Mouse (Mus musculus) CD4-positive, CD25-positive, alpha-beta regulatory T cell, adult 4 months (primary cell): ENCODE results near the gene Plekhb2. TPM values are rescaled to one million over a fixed set of nuclear protein-coding genes. Genes with fewer than 3 reads are reported as not detected.

Source experiments
- ATAC-seq: one replicate; pipeline ENCODE4 v1.8.0; 2017
- polyA plus RNA-seq, 2 experiments: library from polyadenylated mRNA; unstranded; fragments of 100-300 nt; shearing (Covaris generic); gene quantifications; one replicate each; pipeline ENCODE4 v1.2.1; 2017

Plekhb2 gene
- 100 to 1,000 TPM; 122 to 127 TPM for polyA plus RNA-seq

GRCm38 (mm10) chr1:34849745-34850342 lies at the start of gene Plekhb2:
Plekhb2 (plus strand) TSS chr1:34849976.
- peak; percentile 58 for ATAC-seq

GRCm38 (mm10) chr1:34801616-34802289 lies 48.0 kb upstream of the Plekhb2 start:
- ATAC-seq: peak; percentile 80

GRCm38 (mm10) chr1:34802290-34802642 lies 47.5 kb upstream of the Plekhb2 start:
- peak; percentile 88 for ATAC-seq

GRCm38 (mm10) chr1:34804863-34805262 lies 44.9 kb upstream of the Plekhb2 start:
- ATAC-seq: no peak

GRCm38 (mm10) chr1:34805931-34806520 lies 43.8 kb upstream of the Plekhb2 start:
- ATAC-seq: no peak

DNA sequence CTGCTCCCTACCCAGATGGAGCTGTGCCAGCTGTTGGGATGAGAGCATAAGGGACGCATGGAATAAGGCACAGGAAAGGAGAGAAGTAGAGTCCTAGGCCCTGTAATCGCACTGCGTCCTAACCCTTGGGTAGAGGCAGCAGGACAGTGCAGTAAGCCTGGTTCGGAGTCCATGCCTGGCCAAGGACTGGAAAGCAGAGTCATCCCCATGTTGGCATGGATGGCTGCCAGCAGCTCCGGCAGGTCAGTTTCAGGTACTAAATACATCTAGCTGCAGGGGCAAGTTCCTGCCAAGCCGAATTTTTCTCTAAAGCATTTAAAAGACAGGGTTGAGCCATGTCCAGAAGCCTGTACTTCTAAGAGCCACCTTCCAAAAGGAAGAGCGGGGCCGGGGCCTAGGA lies 41.3 kb upstream of the Plekhb2 start:
- ATAC-seq: no peak

GRCm38 (mm10) chr1:34810293-34810692 lies 39.5 kb upstream of the Plekhb2 start:
- no peak for ATAC-seq

- no peak for ATAC-seq
Measured at GRCm38 (mm10) chr1:34811035-34811434, 38.7 kb upstream of the Plekhb2 start.

DNA sequence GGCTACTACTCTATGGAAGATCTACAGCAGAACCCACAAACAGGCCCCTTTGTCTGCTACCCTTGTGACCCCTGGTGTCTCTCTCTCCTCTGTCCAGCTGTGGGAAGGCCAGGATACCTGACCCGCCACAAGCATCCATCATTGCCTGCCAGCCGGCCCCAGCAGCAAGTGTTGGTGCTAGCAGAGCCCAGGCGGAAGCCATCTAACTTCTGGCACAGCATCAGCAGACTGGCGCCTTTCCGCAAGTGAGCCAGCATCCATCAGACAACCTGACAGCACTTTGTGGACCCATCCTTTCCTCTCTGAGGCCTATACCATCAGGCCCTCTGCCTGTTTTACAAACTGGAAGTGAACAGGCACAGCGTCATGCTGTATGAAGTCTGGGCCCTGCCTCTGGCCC lies 38.2 kb upstream of the Plekhb2 start:
- ATAC-seq: no peak

DNA sequence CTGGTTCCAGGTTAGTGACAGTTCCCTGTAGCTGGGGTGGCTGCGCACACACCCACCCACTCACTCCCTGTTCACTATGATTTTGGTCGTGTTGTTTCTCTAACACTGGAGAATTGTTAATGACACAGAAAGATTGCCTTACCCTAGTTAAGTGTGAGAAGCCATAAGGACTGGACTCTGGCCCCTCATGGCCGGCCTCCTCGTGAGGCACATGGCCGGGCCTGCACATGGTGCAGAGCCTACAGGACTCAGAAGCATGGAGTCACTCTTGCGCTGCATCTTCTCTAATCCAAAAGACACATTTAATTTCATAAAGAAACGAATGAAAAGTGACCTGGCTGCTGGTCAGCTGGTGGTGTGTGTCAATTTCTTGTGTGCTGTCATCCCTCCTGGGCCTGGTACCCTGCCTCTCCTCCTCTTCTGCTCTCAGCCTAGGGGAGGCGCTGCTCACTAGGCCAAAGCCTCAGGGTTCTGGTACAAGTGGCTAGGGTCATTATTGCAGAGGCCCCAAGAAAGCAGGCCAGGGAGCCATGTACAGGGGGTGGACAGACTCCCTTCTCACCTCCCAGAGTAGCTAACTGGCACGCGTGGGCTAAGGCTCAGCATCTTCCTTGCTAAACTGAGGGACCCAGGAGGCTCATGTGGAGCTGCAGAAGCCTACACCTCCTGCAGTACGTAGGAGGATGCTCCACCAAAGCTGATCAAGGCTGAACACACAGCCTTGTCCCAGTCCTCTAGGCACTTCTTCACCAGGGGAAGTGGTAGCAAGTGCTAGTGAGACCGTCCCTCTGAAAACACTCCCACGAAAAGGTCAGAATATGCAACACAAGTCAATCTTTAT lies 37.1 kb upstream of the Plekhb2 start:
- no peak for ATAC-seq

DNA sequence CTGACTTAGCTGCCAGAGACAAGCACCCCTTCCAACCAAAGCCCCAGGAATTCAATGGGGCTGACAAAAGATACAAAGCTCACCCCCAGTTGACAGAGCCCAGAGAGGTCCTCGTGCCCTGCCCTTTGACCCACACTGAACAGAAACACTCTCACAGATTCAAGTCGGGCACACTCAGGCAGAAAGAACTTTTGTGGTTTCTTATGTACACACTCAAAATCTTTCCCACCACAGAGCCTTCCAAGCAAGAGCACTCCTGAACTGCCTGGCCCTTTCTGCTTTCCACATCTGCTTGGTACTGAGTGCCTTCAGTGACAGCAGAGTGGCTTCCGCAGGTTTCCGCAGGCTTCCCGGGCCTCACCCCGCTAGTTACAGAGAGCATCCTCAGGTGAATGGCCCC lies 33.9 kb upstream of the Plekhb2 start:
- no peak for ATAC-seq

DNA sequence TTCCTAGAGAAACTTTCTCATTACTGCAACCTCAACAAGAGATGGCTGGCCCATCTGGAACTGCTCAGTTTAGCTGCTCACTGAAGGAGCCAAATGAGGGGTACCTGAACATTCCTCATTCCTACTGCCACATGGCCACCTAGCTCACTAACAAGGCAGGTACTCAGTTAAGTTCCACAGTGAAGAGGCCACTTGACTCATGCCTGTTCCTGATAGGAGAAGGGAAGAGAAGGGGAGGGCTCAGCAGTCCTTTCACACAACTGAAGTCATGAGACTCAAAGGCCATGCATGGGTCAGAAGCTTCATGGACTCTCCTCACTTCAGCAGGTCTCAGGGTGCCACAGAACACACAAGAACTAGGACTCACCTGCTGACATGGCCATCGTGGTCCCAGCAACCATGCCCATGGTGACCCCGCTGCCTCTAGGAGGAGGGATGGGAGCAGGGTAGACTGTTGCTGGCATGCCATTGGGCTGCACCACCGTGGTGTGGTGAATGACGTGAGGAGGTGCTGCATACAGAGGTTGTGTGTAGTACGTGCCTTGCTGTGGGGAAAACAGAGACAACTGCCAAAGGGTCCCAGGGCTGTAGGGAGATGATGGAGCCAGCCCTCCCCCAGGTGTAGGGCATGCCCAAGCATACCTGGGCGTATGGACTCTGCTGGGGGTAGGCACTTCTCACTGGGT lies 30.4 kb upstream of the Plekhb2 start:
- no peak for ATAC-seq

GRCm38 (mm10) chr1:34821411-34821810 lies 28.4 kb upstream of the Plekhb2 start:
- no peak for ATAC-seq

DNA sequence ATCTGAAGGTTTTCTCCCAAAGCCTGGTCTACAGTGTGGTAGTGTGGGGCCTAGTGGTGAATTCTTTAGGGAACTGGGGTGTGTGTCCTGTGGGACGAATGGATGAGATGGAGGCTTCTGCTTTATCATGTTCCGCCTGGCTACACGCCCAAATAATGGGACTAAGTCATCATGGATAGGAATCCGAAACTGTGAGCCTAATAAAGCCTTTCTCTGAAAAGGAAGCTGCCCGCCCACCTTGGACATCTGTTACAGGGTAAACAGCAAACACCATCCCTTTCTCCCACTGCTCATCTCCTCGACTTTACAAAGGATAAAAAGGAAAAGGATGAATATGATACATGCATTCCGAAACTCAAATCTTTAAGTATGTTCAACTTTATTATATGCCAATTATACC lies 27.8 kb upstream of the Plekhb2 start:
- ATAC-seq: no peak

GRCm38 (mm10) chr1:34822746-34823145 lies 27.0 kb upstream of the Plekhb2 start:
- no peak for ATAC-seq

DNA sequence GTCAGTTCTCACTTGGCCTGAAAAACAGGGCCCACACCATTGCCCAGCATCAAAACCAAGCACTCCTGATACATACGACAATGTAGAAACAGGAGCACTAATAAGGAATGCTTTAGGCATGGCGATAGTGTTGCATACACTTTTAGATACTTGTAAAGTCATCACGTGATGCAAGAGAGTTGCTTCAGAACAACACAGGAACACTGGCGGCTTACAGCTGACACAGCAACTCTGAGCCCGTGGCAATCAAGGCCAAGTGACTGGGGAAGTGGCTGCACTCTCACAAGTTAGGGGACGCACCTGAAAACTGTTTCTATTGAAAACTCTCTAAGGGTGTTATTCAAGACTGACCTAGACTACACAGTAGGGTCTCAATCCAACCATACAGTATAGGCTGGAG lies 26.4 kb upstream of the Plekhb2 start:
- ATAC-seq: peak; percentile 44

DNA sequence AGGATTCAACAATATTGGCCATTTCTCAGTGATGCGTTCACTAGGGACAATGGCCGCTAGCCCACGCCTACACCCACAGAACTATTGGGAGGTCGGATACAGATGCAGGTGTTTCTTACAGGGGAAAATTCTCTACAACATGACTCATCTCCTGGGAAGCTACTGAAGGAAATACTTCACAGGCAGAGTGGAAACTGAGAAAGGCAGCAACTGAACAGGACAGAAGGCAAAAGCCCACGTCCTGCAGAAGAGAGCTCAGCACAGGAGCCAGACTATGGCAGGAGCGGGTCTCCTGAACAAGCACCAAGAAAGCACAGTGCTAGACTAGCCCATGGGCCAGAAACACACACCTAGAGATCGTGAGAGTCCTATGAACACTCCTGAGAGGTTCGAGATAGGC lies 25.6 kb upstream of the Plekhb2 start:
- ATAC-seq: no peak

DNA sequence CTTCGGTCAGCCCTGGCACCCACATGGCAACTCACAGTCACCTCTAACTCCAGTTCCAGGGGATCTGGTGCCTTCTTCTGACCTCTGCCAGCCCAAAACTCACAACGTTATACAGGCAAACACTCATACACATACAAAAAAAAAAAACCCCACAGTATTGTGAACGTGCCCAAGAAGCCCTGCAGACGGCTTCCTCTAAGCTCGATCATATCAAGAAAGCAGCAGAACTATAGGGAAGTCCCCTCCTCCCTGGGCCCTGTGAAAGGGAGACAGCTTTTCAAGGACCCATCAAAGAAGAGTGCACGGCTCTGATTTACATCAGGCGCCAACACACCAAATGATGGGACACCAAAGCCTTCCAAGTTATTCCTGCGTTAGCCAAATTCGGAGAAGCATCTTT lies 23.9 kb upstream of the Plekhb2 start:
- peak; percentile 81 for ATAC-seq

- no peak for ATAC-seq
Measured at GRCm38 (mm10) chr1:34827900-34828299, 21.9 kb upstream of the Plekhb2 start.

- no peak for ATAC-seq
Measured at GRCm38 (mm10) chr1:34828528-34829294, 21.1 kb upstream of the Plekhb2 start.

DNA sequence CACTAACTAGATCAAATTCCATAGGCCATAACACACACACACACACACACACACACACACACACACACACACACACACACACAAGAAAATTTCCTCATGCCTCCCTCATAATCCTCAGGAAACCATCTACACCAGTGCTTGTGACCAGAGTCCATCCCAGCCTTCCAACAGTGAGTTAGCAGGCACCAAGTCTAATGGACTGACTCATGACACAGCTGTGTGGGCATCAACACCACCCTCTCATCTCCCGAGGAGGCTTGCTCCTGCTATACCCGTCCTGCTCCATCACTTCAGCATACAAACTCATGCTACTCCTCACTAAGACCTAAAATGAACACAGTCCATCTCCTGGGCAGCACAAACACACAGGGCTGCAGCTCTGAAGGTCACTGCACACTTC lies 18.8 kb upstream of the Plekhb2 start:
- ATAC-seq: peak; percentile 5

DNA sequence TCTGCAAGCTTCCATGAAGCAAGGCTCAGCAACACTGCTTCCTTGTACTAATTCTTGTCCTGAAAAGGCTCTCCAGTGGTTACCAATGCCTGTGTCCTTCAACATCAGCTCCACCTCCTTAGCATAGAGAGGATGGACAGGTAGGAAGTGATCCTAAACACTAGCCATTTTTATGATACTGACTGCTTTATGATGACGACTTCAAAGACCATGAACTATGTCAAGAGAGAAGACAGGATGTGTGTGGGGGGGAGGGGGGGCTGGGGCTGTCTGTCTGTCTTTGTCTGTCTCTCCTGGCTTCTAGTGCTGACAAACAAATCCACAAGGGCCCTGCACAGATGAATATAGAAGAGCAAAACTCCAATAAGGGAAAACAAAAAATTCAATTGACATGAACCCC lies 18.4 kb upstream of the Plekhb2 start:
- peak; percentile 91 for ATAC-seq
